Mouse (Mus musculus): Measurements from ENCODE around the gene Chil1.
A peak's percentile ranks its signal among the peaks of the same experiment; 100 is the strongest.

Chil1 gene

DNA sequence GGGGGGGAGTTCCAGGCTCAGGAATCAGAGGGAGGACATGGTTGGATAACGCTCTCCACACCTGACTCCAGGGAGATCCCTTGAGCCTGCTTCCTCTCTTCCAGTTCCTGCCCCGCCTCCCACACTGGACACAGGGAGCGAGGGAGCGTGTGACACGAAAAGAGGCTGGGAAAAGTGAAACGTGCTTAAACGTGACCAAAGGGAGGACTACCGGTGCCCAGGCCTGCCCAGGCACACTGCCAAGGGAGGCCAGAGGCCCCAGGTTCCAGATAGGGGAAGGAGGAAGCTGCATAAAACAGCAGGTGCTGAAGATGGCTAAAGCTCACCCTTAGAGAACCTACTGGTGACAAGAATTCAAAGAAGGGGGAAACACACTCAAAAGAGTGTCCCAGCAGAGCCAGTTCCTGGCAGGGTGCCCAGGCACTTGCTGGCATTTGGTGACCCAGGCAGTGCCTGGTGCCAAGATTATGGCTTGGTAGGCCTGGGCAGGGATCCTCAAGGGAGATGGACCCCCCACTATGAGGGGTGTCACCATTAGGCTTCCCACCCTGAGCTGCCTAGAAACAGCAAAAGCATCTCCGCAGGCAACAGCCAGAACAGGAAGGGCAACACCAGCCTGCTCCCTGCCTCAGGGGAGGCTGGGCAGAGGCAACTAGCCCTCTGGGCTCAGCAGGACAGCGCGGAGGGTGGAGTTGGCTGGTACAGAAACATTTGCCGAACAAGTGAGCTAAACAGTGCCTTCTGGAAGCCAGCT is 51.0 kb downstream of the Chil1 start:
- DNase-seq = peak; percentile 52

DNA sequence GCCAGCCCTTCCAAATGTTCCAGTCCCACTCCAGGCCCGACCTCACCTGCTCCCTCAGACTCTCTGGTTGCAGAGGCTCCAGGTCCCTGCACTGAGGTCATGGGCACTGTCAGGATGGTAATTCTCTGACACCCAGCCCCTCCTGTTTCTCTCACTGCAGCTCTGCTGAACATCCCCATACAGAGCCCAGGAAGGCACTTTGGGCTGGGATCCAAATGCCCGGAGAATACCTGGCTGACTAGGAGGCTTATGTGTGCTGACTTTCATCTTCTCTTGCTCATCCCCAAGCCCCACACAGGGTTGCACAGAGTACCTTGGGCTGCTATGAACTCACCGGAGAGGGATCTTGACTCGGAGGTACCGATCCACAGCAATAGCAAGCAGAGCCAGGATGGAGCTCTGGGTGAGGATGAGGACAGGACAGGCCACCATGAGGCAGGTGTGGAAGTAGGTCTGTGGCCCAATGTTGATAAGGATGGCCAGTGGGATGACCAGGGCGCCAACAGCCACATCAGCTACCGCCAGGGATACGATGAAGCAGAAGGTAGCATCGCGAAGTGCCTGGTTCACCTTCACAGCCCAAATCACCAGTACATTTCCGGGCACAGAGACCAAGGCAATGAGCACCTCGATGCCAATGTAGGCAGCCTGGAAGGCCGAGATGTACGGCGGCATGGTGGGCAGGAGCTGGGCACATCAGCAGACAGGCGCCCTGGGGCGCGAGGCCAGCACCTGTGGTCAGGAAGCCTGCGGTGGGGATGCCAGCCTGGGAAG is 51.9 kb downstream of the Chil1 start:
- no peak for DNase-seq

DNA sequence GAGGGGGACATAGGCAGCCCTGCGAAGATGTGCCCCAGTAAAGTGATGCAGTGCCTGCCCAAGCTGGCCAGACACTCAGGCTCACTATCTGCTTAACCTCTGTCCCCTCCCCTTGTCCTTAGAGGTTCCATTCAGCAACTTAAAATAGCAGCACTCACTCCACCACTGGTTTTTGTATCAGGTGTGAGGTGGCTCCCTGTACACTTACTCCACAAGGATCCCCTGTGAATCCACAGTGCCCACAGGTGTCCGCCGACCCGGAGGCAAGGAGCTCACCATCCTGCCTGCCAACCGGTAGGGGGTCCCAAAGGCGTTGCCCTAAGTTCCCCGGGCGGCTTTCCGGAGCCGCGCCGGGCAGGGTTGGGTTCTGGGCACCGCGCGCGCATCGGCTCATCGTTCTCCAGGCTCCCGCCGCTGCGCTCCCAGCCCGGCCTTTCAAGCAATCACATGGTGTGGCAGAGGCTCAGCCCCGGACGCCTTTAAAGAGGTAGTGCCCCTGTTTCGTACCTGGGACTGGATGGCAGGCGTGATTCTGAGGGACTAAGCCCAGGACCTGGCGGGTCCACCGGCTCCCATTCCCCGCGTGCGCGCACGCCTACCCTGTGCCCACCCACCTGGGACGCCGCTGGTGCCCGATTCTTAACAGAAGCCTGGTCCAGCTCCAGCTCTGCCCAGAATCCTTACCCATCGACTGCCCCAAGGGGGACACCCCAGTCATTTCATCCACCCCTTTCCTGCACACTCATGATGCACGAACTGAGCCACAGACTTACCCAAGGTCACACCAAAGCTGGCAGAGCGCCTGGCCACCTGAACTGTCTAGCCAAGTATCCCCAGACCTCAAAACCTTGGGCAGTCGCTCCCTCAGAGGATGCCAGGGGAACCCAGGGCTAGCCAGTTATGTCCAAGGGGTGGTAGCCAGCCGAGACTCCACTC is 52.7 kb downstream of the Chil1 start:
- no peak for DNase-seq

DNA sequence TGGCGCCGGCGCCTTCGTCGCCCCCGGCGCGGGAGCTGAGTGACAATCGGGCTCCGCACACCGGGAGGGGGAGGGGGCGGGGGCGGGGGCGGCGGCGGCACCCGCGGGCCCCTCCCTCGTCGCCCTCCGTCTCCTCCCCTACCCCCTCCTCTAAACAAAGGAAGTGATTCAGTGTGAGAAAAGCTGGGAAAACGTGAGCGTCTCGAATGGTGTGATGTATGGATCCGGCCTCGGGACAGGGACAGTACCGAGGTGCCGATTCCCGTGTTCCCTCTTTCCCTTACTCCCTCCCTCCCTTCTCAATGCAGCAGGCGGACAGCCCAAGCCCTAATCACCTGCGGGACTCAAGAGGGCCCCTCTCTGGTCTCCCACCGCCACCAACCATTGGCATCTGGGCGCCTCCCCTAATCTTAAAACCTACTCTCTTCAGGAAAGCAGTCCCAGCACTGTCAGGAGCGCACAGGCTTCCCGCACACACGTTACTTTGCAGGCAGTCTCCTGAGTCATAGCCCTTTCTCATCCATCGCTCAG is 53.5 kb downstream of the Chil1 start, which contains the start of gene Adora1:
Adora1 (minus strand) TSS at position 41 of the 531 bp plus-strand sequence.
- DNase-seq = no peak

DNA sequence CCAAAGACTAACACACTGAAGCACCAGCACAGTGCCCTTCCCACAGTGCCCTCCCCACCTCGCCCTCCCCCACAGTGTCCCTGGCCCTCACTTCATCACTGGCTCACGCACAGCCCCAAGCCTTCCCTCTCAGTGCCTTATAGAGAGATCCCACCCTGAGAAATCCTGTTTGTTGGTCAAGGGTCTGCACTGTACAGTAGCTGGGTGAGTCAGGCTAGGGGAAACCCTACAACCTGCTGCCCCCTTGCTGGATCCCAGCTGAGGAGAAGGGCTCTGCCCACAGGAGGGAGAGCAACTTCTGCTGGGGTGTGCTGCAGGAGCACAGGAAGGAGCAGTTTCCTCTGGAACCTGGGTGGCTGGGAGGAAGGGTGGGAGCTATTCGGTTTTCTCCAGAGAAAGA is 54.2 kb downstream of the Chil1 start:
- no peak for DNase-seq

DNA sequence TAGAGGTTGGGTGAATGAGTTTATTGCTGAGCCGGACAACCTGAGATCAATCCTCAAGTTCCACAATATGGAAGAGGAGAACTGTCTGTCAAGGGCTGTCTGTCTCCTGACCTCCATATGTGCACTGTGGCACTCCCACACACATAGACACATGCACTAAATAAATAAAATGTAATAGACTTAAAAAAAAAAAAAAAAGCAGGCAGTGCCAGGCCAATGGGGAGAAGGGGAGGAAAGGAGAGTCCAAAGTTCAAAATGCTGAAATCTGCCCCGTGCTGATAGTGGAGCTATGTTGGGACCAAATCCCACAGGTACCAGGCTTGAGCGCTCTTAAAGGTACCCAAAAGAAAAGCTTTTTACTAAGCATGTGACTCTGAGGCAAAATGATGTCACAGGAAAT is 55.5 kb downstream of the Chil1 start:
- no peak for DNase-seq
